Mouse (Mus musculus) ES-CJ7 (cell line): Measurements from ENCODE around the gene Cplane1.
A peak's percentile ranks its signal among the peaks of the same experiment; 100 is the strongest.
"Not testable (repeated sequence)": the region's sequence is repeated elsewhere in the genome, so short reads cannot be mapped to it uniquely, and the experiment has no call there.

ENCODE experiments used
- DNase-seq: peaks from one replicate; pipeline ENCODE4 v3.0.0; 2011; ENCODE audit warnings: low read depth, low spot score

The Cplane1 gene

DNA sequence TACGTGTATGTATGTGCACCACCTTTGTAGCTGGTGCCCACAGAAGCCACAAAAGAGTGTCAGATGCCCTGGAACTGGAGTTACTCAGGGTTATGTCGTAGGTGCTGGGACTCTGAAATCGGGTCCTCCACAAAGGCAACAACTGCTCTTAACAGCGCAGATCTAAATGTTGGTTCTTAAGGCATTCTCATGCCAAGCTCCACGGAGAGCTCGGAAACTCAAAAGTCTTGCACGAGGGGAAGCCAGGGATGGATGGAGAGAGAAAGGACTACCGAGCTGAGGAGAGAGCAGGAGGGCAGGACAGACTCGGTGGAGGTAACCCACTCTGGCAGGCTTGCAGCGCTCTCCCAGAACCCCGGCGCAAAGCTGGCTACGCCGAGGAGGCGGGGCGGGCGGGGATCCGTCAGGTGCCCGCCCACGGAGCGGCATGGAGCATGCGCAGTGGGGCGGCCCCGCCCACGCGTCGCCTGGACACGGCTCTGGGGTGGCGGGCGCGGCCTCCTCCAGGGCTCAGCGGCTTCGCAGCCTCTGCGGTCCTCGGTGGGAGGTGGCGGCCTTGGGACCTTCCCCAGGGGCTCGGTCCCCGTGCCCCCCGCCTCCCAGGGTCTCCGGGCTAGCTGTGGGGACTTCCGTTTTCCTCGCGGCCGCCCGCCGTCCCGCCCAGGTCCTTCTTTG, at the start of gene Cplane1:
Cplane1 (plus strand) TSS at position 516 of the 675 bp plus-strand sequence.
- DNase-seq = peak; percentile 88

DNA sequence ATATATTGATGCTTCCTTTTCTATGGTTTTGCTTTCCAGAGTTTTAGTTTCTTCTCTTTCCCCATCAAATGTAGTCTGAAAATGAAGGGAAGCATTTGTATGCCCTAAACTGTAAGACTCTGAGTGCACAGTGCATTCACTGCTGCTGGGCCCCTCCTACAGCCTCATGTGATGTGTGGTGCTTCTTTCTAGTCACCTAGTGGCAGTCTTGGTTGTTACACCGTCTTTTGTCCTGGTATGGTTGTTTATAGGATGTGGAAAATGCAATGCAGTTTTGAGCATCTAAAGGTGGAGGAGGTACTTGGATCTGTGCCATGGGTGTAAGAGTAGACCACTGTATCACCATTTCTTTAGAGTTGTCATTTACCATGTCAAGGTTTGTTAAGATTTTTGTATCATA, 39.6 kb upstream of the Cplane1 start:
- peak; percentile 60 for DNase-seq

DNA sequence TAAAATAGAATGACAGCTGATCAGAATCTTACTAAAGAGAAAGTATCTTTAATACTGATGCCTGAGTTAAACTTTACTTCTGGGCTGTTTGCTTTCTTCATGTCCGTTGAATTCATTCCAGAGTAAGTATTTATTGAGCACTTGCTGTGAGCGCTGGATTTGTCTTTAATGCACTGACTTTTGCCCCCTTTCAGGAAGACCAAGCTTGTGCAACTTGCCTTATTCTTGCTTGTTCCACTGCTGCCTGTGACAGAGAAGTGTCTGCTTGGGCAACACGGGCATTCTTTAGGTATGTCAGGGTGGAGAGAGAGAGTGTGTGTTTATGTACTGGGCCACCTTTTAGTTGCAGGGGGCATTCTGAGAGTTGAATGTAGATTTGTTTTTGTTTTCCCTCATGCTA, 37.6 kb upstream of the Cplane1 start:
- DNase-seq = no peak

DNA sequence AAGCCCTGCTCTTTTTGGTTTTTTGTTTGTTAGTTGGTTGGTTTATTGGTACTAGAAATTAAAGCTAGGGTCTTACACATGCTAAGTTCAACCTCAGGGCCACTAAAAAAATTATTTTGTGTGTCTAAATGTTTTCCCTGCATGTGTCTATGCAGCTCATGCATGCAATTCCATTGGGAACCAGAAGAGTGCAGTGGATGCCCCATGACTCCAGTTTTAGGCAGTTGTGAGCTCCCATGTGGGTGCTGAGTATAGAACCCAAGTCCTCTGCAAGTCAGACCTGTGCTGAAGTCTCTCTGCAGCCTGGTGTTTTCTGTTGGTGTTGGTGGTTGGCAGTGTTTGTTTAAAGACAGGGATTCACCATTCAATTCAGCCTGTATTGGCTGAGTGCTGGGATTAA, 37.1 kb upstream of the Cplane1 start:
- DNase-seq = peak; percentile 55

DNA sequence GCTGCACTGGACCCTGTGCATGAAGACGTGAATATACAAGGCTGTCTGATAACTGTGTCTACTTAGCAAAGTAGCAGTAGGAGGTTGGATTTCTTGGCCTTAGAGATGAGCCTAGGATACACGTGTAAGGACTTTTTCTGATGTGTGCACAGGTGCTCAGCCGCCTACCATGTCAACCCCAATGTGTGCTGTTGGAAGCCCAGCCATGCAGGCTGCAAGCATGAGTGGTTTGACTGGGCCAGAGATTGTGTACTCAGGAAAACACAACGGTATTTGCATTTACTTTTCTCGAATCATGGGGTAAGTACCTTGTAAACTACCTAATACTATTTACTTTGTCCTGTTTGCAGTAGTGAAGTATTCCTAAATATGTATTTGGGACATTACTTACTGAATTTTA, 33.3 kb upstream of the Cplane1 start:
- no peak for DNase-seq

DNA sequence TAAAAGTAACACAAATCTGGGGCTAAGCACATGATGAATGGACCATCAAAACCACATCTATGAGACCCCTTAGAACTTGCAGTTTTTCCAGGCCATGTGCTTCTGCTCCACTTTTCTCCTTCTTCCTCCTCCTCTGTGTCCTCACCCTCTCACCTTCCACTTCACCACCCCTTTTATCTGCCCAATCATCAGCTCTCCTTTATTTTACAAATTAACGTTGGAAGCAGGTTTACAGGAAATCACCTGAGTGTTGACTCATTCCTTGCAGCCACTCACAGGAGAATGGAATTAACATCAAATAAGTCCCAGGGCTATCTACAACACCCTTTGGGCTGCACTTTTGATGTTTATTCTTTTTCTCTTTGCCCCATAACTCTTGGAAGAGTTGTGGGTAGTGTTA, 7.1 kb upstream of the Cplane1 start:
- peak; percentile 69 for DNase-seq

DNA sequence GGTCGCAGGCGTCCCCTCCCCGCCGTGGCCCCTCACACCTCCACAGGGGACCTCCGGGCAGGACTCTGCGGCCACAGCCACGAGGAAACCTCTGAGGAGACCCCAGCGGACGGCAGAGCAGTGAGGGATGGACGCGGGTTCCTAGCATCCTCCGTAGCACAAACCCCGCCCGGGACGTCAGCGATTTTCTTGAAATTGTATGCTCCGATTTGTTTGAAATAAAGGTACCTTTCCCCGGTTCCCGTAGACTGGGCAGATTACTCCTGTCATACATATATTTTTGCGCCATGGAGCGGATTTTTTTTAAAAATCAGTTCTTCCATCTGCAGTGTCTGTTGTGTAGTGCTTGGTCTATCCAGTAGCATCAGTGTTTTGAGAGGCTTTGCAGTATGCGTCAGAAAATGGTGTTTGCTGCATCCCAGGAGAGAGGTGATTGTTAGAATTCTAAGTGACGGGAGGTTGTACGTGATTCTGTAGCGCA, 400 bp downstream of the Cplane1 start:
- DNase-seq = no peak

DNA sequence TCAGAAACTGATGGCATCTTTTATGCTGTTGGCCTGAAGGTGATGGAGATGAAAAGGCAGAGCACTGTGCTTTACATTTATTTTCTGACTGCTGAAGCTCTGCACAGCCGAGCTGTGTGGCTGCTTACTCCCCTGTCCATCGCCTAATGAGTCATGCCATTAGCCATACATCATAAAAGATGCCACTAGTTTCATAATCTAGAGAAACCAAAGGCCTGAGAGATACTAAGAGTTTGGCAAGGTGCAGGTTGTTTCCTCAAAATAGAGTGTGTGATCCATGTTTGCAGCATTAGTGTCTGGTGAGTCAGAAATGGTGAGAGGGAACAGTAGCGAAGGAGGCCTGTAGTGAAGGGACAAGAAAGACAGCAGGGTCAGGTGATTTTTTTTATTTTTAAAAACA, 20.7 kb downstream of the Cplane1 start:
- DNase-seq = no peak

DNA sequence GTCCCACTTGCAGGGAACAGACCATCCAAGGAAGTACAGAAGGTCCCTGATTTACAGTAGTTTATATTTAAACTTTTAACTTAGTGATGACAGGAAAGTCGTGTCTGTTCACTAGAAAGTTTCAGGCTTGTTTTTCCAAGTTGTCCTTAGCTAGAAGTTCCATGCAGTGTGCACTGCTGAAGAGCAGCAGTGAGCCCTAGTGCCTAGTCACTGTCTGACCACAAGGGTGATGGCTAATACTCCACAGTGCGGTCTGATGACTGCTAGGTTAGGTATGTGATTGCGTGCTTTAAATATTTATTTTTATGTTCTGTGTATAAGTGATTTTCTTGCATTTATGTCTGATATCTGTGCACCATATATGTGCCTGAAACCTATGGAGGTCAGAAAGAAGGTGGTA, 21.5 kb downstream of the Cplane1 start:
- no peak for DNase-seq

DNA sequence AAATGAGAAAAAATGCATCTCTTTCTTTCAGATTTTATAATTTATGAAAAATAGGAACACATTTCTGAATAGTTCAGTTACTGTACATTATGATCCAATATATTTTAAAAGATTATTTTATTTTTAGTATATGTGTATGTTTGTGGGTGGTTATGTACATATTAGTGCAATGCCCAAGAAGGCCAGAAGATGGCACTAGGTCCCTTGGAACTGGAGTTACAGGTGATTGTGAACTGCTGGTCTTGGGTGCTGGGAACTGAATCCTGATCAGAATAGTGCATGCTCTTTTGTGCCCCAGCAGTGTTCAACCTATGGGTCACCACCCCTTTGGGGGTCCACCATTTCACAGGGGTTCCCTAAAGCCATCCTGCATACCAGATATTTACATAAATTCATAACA, 31.4 kb downstream of the Cplane1 start:
- DNase-seq = peak; percentile 56

DNA sequence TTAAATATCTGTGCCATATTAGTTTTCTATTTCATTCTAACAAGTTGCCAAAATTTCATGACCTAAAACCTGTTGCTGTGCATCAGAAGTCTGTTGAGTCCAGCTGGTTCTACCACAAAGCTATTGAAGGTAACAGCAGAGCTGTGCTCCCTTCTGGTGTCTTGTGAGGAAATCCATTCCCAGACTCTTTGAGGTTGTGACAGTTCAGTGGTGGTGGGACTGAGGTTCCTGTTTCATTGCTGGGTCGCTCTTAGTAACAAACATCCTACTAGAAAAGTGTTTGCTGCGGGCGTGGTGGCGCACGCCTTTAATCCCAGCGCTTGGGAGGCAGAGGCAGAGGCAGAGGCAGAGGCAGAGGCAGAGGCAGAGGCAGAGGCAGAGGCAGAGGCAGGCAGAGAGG, 39.5 kb downstream of the Cplane1 start:
- DNase-seq = no peak

DNA sequence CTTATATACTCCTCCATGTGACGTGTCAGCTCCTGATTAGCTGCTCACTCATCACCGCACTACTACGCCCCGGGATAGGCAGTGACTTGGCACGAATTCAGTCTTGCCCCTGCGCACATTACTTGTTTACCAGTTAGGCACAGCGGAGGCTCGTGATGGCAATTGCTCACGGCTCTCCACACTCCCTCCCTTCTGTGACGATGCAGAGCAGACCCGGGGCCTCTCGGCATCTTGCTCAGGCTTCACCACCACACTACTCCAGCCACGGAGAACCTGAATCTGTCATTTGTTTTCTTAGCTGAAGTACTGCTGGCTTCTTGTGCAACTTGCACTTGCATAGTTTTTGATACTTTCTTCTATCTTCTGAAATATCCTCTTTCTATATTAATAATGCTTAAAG, 45.9 kb downstream of the Cplane1 start:
- DNase-seq = no peak

DNA sequence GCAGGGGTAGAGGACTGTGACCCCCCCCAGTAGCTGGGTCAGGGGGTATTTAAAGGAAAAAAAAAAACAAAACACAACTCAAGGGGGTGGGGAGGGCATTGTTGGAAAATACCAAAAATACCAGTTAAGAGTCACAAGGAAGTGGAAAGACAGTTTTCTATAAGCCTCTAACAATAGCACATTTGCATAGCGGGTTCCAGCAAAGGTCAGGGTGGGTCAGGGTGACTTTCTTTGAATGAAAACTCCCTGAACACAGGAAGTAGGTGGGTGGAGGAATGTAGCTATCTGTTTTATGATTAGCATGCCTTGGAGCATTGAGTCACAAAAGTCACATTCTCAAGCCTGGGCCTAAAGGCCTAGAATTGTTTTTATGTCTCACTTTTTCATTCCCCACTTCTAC, 65.3 kb downstream of the Cplane1 start:
- peak; percentile 33 for DNase-seq

DNA sequence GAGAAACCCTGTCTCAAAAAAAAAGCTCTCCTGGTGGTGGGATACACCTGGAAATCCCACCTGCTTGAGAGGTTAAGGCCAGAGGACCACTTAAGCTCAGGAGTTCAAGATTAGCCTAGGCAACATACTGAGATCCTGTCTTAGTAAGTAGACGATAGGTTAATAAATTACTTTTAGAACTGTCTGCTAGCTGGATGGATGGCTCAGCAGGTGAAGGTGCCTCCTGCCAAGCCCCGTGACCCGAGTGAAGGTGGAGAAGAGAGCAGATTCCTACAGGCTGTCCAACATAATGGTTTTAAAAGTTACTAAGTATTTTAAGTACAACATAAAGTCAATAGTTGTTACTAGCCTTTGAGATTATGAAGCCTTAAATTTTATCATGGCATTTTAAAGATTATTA, 97.0 kb downstream of the Cplane1 start:
- DNase-seq = no peak

DNA sequence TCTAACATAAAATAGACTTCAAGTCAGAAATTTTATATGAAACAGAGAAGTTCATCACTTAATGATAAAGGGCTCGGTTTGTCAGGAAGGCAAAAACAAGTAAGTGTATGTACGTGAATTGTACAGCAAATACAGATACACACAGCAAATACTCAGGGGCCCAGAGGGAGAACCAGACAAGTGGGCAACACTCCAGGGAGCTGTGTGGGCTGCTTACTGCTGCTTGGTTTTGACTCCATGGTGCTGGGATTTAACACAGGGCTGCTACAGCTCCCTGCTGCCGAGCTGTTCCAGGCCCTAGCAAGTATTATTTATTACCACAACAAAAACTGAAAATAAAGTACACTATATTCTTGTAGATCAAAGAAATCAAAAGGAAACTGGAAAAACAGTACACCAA, 98.3 kb downstream of the Cplane1 start:
- DNase-seq = no peak

DNA sequence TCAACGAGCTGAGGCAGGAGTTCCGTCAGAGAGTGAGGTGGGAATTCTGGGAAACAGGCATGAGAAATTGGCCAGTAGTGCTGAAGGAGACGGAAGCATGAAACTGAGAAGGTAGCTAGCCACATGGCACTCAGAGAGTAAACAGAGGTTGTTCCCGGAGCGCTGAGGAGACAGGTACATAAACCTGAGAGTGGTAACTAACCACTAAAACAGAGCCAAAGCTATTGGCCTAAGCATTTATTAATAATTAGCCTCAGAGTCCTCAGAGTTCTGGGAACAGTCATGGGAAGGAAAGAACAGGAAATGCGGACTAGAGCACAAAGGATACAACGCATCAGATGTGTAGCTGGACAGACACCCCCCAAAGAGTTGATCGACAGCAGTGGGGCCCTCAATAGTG, 99.3 kb downstream of the Cplane1 start:
- no peak for DNase-seq

DNA sequence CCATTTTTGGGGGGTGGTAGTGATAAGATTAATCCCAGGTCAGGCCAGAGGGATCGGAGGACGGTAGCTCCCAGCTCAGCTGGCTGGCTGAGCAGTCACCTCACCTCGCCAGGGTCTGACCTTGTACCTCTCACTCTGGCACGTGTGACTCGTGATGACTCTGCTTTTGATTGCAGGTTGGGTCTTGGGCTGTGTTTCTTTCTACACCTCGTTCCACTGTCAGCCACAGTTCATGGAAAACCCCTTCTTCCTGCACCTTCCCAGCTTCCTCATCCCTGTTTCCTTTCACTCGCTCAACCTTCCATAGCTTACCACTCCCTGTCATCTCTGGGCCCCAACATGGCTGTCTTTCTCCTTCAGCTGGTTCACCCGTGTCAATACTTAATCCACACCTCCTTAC, 103.0 kb downstream of the Cplane1 start:
- DNase-seq = no peak

DNA sequence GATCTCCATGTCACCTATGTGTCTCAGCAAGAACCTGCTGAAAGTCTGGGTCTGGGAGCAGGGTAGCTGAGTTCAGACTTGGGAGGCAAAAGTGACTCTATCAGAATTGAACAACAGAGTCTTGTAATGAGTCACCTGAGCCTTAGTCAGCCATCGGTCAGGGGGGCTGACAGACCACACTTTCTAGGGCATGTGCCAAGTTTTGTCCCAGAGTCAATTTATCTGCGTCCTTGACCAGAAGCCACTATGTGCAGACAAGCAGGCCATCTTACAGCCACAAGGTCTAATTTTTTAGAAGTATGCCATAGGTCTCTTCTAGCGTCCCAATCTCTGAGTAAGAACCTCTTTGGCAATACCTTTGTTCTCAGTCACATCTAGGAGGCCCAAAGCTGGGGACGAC, 109.0 kb downstream of the Cplane1 start:
- DNase-seq = not testable (repeated sequence)

DNA sequence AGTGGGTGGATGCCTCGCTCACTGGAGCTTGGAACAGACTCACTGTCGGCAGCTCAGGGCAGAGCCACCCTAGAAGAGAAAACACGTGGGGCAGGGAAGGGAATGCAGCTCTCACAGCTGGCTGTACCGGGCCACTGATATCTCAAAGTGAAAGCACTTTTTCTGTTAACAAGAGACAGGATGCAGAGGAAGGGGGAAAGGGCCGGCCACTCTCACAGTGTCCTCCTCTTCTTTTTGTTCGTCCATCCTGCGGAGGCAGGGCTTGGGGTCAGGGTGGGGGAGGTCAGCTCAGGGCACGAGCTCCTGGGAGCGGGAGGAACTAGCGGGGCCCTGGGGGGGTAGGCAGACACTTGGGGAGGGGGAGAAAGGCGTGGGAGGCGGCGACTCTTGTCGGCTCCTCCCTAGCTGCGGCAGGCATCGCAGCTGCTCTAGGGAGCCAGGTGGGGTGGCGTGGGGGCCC, 110.4 kb downstream of the Cplane1 start:
- no peak for DNase-seq

DNA sequence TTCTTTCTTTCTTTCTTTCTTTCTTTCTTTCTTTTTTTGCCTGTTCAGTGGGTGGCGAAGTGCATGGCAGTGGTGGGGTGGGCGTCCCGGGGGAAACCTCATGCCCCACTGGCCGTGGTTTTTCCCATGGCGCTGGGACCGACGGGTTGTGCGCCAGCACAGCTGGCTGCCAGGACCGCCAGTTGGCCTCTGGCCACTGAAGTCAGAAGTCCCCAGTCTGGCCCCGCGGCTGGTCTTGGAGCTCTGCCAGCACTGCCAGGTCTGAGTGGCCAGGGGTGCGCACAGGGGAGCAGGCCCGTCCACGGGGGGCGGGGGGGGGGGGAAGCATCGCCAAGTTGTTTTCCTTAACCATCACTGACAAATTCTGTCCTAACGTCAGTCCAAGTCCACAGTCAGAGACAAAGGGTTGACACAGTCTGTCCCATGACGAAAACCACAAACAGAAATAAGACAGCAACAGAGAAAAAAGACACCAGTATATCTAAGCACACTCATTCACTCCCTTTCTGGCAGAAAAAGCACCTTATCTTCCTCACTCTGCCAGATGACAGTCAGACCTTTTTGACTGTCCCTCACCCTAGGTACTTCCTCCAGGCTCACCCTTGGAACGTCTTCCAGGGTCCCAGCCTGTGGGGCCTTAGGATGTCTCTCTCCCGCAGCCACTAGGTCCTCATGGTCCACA, 111.2 kb downstream of the Cplane1 start:
- DNase-seq = no peak

DNA sequence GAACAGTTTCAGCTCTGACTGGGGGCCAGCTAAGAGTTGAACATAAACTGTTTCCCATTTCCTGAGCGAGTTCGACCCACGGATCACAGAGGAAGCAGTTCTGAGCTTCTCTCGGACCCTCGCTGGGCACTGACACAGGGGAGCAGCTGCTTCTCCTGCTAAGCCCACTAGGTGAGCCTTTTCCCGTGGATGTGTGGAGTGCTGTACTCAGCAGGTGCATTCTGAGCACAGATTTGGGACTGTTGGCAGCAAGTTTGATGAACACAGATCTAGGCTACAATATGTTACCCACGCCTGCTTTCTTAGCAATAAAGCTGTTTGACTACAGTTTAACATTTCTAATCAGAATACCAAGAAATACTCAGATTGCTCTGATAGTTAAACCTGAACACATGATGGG, 112.8 kb downstream of the Cplane1 start:
- no peak for DNase-seq

DNA sequence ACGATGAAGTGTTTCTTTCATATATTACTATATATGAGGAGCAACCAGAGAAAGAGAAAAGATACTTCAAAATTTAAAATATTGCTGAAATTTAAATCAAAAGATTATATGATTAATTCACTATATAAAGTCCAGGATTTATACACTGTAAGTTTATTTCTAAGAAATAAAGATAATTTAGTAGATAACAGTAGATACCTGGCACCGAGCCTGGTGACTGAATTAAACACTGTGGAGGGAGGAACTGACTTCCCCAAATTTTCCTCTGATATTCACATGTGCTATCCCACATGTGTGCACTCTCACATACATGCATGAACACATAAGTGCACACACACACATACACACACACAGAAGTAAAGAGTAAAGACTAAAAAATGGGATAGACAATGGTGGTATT, 113.2 kb downstream of the Cplane1 start:
- no peak for DNase-seq

DNA sequence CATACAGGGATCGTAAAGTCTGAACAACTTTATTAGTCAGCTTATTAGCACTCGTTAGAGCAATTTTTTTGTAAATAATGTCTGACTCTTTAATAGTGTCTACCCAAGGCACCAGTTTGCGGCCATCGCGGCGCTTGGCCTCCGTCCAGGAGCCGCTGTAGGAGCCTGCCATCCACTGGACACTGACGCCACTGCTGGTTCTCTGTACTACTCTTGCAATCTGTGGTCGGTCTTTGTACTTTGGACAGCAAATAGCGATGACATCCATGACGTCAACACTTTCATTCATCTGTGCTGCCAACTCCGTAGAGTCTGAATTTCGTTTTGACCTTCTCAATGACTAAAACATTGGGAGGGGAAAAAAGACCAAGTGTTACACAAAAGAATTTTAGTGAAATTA, 122.3 kb downstream of the Cplane1 start:
- DNase-seq = no peak
